Mouse (Mus musculus) heart, adult 11 months (tissue): ENCODE measurements around the gene Gm45140.
A peak's percentile ranks its signal among the peaks of the same experiment; 100 is the strongest.

ENCODE experiments used
- DNase-seq: peaks from one replicate; pipeline ENCODE4 v3.0.0; 2022

Gm45140 gene

GRCm38 (mm10) chr6:87835695-87836094 lies at the start of gene Gm45140:
Gm45140 (minus strand) TSS chr6:87835795.
- peak; percentile 43 for DNase-seq

- no peak for DNase-seq
Observed at GRCm38 (mm10) chr6:87882816-87883215, 47.2 kb upstream of the Gm45140 start.

- no peak for DNase-seq
Observed at GRCm38 (mm10) chr6:87882221-87882620, 46.6 kb upstream of the Gm45140 start.

DNA sequence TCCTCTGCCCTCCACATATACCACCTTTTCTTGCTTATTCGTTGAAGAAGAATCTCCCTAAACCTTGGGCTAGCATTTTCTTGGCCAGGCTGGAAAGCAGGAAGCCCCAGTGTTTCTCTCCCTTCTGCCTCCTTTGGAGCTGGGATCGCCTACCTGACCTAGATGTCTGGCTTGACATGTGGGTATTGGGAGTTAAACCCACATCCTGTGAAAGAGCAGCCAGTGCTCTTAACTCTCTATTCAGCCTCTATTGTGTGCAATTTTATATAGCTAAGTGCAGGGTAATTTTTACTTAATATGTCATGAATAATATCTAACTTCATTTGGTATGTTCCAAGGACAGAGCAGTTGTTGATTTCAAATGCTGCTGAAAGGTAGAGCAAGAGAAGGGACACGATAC lies 44.0 kb upstream of the Gm45140 start:
- DNase-seq = no peak

- no peak for DNase-seq
Observed at GRCm38 (mm10) chr6:87879010-87879409, 43.4 kb upstream of the Gm45140 start.

- peak; percentile 97 for DNase-seq
Observed at GRCm38 (mm10) chr6:87876068-87876643, 40.6 kb upstream of the Gm45140 start.

DNA sequence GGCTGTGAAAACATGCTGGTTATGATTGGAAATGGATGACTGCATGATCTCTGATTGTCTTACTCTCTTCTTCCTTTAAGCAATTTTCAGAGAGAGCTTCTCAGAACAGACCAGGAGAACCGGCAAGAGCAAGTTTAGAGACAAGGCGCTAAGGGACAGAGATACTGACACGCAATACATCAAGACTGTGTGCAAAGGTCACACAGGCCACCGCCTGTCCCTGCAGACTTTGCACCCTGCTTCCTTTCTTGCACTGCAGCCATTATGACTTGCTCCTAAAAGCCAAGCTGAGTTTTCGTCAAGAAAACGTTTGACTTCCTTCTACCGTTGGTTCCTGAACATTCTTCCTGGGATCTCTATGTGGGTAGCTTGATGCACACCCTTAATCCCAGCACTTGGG lies 40.0 kb upstream of the Gm45140 start:
- DNase-seq = no peak

DNA sequence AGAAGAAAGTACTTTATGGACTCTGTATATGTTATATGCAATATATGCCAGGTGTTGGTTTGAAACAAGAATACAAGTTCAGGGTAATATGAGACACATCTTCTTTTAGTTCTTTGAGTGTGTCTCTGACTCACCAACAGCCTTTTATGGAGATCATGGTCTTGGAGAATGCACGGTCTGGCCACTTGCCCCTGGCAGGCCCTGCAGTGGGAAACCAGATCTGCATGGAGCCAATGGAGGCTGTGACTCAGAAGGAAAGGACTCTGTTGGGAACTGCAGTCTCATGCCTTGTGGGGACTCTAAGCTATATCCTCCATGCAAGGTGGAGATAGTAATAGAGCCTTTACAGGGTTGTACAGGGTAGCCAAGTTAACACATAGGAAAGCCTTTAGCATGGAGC lies 39.5 kb upstream of the Gm45140 start:
- peak; percentile 98 for DNase-seq

- no peak for DNase-seq
Observed at GRCm38 (mm10) chr6:87873963-87874362, 38.4 kb upstream of the Gm45140 start.

DNA sequence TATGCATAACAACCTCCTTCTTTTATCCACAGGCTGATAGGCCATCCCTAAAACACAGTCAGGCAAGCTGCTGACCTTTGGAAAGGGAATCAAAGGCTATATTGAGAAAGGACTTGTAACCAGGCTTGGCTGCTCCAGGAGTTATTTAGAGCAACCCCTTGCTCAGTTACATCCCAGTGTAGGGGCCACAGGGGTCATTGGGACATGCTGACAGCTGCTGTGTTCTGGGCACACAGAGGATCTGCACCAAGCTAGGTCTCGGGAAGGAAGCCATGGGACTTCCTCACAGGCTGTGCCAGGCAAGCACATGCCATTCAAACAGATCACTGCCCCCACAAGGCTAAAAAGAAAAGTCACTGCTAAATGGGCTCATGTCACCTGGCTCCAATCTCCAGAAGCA lies 37.5 kb upstream of the Gm45140 start:
- peak; percentile 98 for DNase-seq

DNA sequence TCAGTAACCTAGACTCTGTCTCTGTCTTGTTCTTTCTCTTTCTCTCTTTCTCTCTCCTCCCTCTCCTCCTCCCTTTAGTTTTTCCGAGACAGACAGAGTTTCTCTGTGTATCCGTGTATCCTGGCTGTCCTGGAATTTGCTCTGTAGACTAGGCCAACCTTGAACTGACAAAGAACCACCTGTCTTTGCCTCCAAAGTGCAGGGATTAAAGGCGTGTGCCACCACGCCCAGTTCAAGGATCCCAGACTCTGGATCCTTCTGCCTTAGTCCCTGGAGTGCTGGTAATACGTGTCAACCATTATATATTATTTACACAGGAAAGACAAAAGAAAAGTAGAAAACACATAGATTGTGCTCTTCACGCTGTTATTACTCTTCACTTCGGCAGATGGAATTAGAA lies 35.6 kb upstream of the Gm45140 start:
- no peak for DNase-seq

- no peak for DNase-seq
Observed at GRCm38 (mm10) chr6:87870440-87870839, 34.8 kb upstream of the Gm45140 start.

DNA sequence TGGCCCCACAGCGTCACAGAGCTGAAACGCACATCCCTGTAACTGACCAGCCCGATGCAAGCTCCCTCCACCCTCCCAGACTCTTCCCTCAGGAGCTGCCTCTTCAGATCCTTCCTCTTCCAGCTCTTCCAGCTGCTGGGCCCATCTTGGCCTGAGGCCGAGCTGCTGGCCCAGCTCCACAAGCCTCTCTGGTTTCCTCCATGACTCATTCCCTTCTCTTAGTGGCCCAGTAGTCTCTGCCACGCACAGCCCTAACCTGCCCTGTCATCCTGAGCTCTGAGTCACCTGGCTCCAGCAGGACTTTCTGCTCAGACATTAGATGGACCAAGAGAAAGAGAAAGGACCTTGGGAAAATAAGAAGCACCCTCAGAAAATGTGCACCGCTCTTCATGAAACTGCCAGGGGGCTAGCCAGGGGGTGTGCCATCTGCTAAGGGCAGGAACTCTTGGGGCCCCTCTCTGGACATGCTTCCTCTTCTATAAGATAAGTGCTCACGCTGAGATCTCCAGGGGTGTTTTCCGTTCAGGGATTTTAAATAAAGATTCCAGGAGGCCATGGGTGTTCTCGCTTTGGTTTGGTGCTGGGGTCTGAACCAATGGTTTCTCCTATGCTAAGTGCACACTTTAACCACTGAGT lies 33.4 kb upstream of the Gm45140 start:
- peak; percentile 98 for DNase-seq

DNA sequence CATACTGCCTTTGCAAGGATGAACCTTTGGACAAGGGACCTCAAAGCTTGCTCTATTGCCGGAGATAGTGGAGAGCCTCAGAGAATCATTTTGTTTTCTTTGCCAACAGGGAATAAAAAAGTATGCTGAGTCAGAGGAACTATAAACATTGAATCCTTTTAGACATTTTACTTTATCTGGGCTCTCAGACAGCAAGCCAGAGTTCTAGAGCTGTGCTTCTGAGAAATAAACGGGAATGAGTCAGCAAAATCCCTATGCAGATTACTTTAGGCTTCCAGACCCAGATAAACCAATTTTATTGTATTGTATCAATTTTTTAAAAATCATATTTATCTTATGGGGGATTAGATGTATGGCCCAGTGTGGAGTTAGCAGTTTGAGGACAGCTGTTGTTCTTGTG lies 31.7 kb upstream of the Gm45140 start:
- DNase-seq = no peak

GRCm38 (mm10) chr6:87866211-87866610 lies 30.6 kb upstream of the Gm45140 start:
- DNase-seq = peak; percentile 92

- no peak for DNase-seq
Observed at GRCm38 (mm10) chr6:87857071-87857470, 21.5 kb upstream of the Gm45140 start.

- DNase-seq = no peak
Observed at GRCm38 (mm10) chr6:87853446-87853845, 17.9 kb upstream of the Gm45140 start.

DNA sequence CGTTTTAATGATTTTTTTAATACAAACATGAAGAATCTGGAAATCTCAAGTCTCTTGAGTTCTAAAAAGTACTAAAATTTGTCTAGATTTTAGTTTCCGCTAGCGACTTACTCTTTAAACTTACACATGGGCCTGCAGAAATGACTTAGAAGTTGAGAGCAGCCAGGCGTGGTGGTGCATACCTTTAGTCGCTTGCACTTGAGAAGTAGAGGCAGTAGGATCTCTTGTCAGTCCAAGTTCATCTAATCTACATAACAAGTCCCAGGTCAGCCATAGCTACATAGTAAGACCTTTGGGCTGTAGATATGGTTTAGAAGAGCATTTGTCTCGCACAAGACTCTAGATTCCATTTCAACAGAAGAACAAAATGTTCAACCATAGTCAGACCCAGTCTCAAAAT lies 16.3 kb upstream of the Gm45140 start:
- no peak for DNase-seq

DNA sequence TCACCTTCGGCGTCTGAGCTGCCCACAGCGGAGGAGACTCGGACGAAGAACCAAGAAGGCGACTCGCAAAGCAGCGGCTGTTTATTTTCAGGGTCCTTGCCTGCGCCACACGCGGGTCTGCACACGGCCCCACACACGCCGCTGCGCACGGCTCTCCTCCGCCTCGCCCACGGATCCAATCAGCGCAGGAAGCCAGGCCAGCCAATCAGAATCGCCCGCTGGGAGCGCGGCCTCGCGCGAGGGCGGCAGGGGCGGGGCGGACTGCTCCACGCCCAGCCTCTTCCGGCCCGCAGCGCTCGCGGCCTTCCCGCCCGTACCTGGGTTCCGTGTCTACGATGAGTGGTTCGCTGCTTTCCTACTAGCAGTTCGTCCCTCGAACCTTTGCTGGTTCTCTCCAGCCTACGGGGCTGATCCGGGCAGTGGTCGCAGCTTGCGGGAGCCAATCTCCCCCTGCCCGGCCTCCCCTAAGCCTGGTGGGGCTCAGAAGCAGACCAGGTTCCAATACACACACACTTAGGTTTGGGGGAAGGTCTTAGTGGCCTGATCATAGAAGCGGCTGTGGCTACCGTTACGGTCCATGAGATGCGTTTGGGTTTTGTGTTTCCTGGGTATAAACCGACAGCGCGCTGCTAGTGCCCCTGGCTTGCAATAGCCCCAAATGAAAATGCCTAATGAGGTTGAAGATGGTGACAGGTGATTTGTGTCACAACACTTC lies 15.5 kb upstream of the Gm45140 start, which contains the start of gene Cnbp:
TSS of gene Cnbp (minus strand) at position 207 of the 715 bp plus-strand sequence.
- DNase-seq = peak; percentile 100

GRCm38 (mm10) chr6:87850155-87850899 lies 14.7 kb upstream of the Gm45140 start:
- DNase-seq = no peak

GRCm38 (mm10) chr6:87849780-87850154 lies 14.2 kb upstream of the Gm45140 start:
- no peak for DNase-seq

DNA sequence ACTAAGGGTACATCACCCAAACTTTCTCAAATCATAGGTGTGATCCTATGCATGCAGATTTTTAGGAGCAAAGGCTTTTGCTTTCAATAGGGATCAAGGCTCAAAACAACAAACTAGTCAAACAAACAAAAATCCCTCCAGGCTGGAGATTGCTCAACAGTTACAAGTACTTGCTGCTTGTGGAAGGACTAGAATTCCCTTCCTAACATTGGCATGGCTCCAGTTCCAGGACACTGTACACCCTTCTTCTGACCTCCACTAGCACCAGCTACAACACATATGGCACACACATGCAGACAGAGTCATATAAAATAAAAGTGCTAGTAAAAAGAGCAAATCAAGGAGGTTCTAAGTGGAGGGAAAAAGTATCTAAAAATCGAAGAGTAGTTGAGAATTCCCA lies 11.2 kb upstream of the Gm45140 start:
- DNase-seq = no peak

GRCm38 (mm10) chr6:87845031-87845695 lies 9.6 kb upstream of the Gm45140 start:
- no peak for DNase-seq
